Mouse (Mus musculus) midbrain, embryonic 10.5 days (tissue): ENCODE measurements around the gene Tgtp2. TPM values are rescaled to one million over a fixed set of nuclear protein-coding genes. Genes with fewer than 3 reads are reported as not detected.

Experiments
- polyA plus RNA-seq: library from polyadenylated mRNA; unstranded; fragments of >200 nt; fragmentation: Nextera tagmentation; extraction: Ambion mirVana; gene quantifications from 2 replicates; pipeline ENCODE4 v1.2.1, GENCODE M21; 2016

Tgtp2 gene
- polyA plus RNA-seq, 1 experiment from 2014 or later = not detected

Other genes starting within 250 kb of the Tgtp2 start
- gene Trim41, start 246.9 kb downstream of the Tgtp2 start, polyA plus RNA-seq = 4.7 and 5.3 TPM in 2 replicates
- gene Trim7, start 238.1 kb downstream of the Tgtp2 start, polyA plus RNA-seq = 0.32 and 0.99 TPM in 2 replicates
- 2.1 and 3.2 TPM in 2 replicates for gene Gm12184, start 237.6 kb downstream of the Tgtp2 start, polyA plus RNA-seq
- 1.2 and 1.6 TPM in 2 replicates for gene Irgm1, start 192.5 kb downstream of the Tgtp2 start, polyA plus RNA-seq
- gene Gm5431, start 162.0 kb downstream of the Tgtp2 start, polyA plus RNA-seq = 0.07 and 0.16 TPM in 2 replicates
- 2.1 and 2.6 TPM in 2 replicates for gene Psme2b, start 118.0 kb downstream of the Tgtp2 start, polyA plus RNA-seq
- not detected in 2 replicates for gene Olfr56, start 85.3 kb downstream of the Tgtp2 start, polyA plus RNA-seq
- gene 9930111J21Rik1, start 84.8 kb downstream of the Tgtp2 start, polyA plus RNA-seq = 0.28 and 0.34 TPM in 2 replicates
- not detected in 2 replicates for gene Gm12185, start 72.0 kb downstream of the Tgtp2 start, polyA plus RNA-seq
- gene Tgtp1, start 70.0 kb downstream of the Tgtp2 start, polyA plus RNA-seq = not detected in 2 replicates
- 0.17 and 0.21 TPM in 2 replicates for gene 9930111J21Rik2, start 13.0 kb downstream of the Tgtp2 start, polyA plus RNA-seq
- gene Ifi47, start 12.4 kb upstream of the Tgtp2 start, polyA plus RNA-seq = 0.14 and 0.25 TPM in 2 replicates
- not detected in 2 replicates for gene Olfr1396, start 50.7 kb upstream of the Tgtp2 start, polyA plus RNA-seq
- not detected in 2 replicates for gene Olfr1395, start 78.1 kb upstream of the Tgtp2 start, polyA plus RNA-seq
- not detected in 2 replicates for gene Olfr1394, start 90.2 kb upstream of the Tgtp2 start, polyA plus RNA-seq
- 0.11 TPM in 1 of 2 replicates, not detected in the other for gene Btnl9, start 123.0 kb upstream of the Tgtp2 start, polyA plus RNA-seq
- 42.3 and 51.5 TPM in 2 replicates for gene Zfp62, start 139.1 kb upstream of the Tgtp2 start, polyA plus RNA-seq
- gene Mgat1, start 180.0 kb upstream of the Tgtp2 start, polyA plus RNA-seq = 41.2 and 42.2 TPM in 2 replicates
- 0.04 TPM in 1 of 2 replicates, not detected in the other for gene Olfr1393, start 214.1 kb upstream of the Tgtp2 start, polyA plus RNA-seq
- 0.04 and 0.07 TPM in 2 replicates for gene Olfr1392, start 221.1 kb upstream of the Tgtp2 start, polyA plus RNA-seq
- gene Olfr10, start 240.5 kb upstream of the Tgtp2 start, polyA plus RNA-seq = not detected in 2 replicates